Mouse (Mus musculus) limb, embryonic 13.5 days (tissue): Measurements from ENCODE around the gene Ms4a10. TPM values are rescaled to one million over a fixed set of nuclear protein-coding genes. Genes with fewer than 3 reads are reported as not detected.

ENCODE experiments used
- ATAC-seq: fragments of 200-750 bp; cut with Nextera tagmentation; 2 replicates; pipeline ENCODE4 v1.8.0; 2017; ENCODE audit warnings: low read depth, moderate number of reproducible peaks, moderate TSS enrichment; ENCODE audit not compliant: low FRiP score
- H3K27ac ChIP-seq: fragments of 300-500 bp; sonication (generic); 2 replicates; pipeline ENCODE4 v1.5.1; 2015; ENCODE audit warnings: inconsistent platforms, mild to moderate bottlenecking, moderate library complexity
- H3K27me3 ChIP-seq: fragments of 300-500 bp; sonication (generic); 2 replicates; pipeline ENCODE4 v1.6.1; 2015; ENCODE audit warnings: mild to moderate bottlenecking, inconsistent platforms
- H3K36me3 ChIP-seq: fragments of 300-500 bp; sonication (generic); 2 replicates; pipeline ENCODE4 v1.6.1; 2015; ENCODE audit warnings: inconsistent platforms, mild to moderate bottlenecking, moderate library complexity
- H3K4me1 ChIP-seq: fragments of 300-500 bp; sonication (generic); 2 replicates; pipeline ENCODE4 v1.6.1; 2015; ENCODE audit warnings: inconsistent platforms
- H3K4me2 ChIP-seq: fragments of 300-500 bp; sonication (generic); replicated peaks from 2 replicates; pipeline ENCODE4 v1.6.1; 2015; ENCODE audit warnings: inconsistent platforms, mild to moderate bottlenecking, moderate library complexity
- H3K4me3 ChIP-seq: fragments of 300-500 bp; sonication (generic); 2 replicates; pipeline ENCODE4 v1.5.1; 2015; ENCODE audit warnings: moderate library complexity, mild to moderate bottlenecking, inconsistent platforms
- H3K9ac ChIP-seq: fragments of 300-500 bp; sonication (generic); 2 replicates; pipeline ENCODE4 v1.6.1; 2015; ENCODE audit warnings: mild to moderate bottlenecking, inconsistent platforms
- H3K9me3 ChIP-seq: fragments of 300-500 bp; sonication (generic); 2 replicates; pipeline ENCODE4 v1.6.1; 2016; ENCODE audit warnings: inconsistent platforms
- WGBS: fragments of 180-500 bp; shearing (Covaris S2); methylation state at CpG from one replicate; pipeline ENCODE4 v1.1.7; 2015; 5-methylcytosine and 5-hydroxymethylcytosine counted together
- polyA plus RNA-seq: library from polyadenylated mRNA; unstranded; fragments of >200 nt; fragmentation: Nextera tagmentation; extraction: Ambion mirVana; gene quantifications from 2 replicates; pipeline ENCODE4 v1.2.1, GENCODE M21; 2015

Ms4a10 gene
- 0.38 TPM in 1 of 2 replicates, not detected in the other for polyA plus RNA-seq

GRCm38 (mm10) chr19:10974238-10974865 is at the start of gene Ms4a10:
Gene Ms4a10 (minus strand): TSS chr19:10974670.
- H3K4me1 ChIP-seq = peaks cover 6% of the 10 kb centered on the region; the same call in 1 of the 2 replicates
- no peak within 1 kb of the TSS for H3K27ac ChIP-seq
- H3K4me2 ChIP-seq = no peak within 1 kb of the TSS
- no peak within 1 kb of the TSS for H3K4me3 ChIP-seq
- no peaks in the 10 kb centered on the region for H3K27me3 ChIP-seq
- H3K9ac ChIP-seq = no peak within 1 kb of the TSS
- H3K9me3 ChIP-seq = 0 out of 2 replicates have a peak, but pooled peaks cover 7% of the 10 kb centered on the region
- 25% methylated on average over 4 of the region's 4 CpGs for WGBS
- no peaks in the 10 kb centered on the region for H3K36me3 ChIP-seq
- peak; percentile 45; the same call in 1 of the 2 replicates for ATAC-seq

- Histone ChIP-seq H3K9me3 (no peaks in the 10 kb centered on the region), H3K27ac (no peak overlapping the region), H3K4me1 (no peaks in the 10 kb centered on the region), H3K27me3 (no peaks in the 10 kb centered on the region), H3K9ac (no peak overlapping the region), H3K36me3 (no peaks in the 10 kb centered on the region), H3K4me2 (no peak overlapping the region), H3K4me3 (no peak overlapping the region)
- no peak for ATAC-seq
Observed at GRCm38 (mm10) chr19:11022382-11022781, 47.9 kb upstream of the Ms4a10 start.

GRCm38 (mm10) chr19:11017891-11018290 is 43.4 kb upstream of the Ms4a10 start, which contains the start of gene Ms4a18:
Gene Ms4a18 (minus strand): TSS chr19:11018031.
- Histone ChIP-seq H3K4me3 (no peak within 1 kb of the TSS), H3K27ac (no peak within 1 kb of the TSS), H3K36me3 (no peaks in the 10 kb centered on the region), H3K4me2 (no peak within 1 kb of the TSS), H3K9ac (no peak within 1 kb of the TSS), H3K27me3 (no peaks in the 10 kb centered on the region), H3K4me1 (no peaks in the 10 kb centered on the region), H3K9me3 (no peaks in the 10 kb centered on the region)
- WGBS = 69% methylated on average over 3 of the region's 3 CpGs
- ATAC-seq = no peak

GRCm38 (mm10) chr19:11017251-11017650 is 42.8 kb upstream of the Ms4a10 start:
- no peaks in the 10 kb centered on the region for H3K4me1 ChIP-seq
- no peaks in the 10 kb centered on the region for H3K27me3 ChIP-seq
- H3K4me3 ChIP-seq = no peak overlapping the region
- H3K9me3 ChIP-seq = no peaks in the 10 kb centered on the region
- 74% methylated on average over 2 of the region's 2 CpGs for WGBS
- no peak overlapping the region for H3K27ac ChIP-seq
- no peak for ATAC-seq
- no peak overlapping the region for H3K4me2 ChIP-seq
- H3K9ac ChIP-seq = no peak overlapping the region
- H3K36me3 ChIP-seq = no peaks in the 10 kb centered on the region

GRCm38 (mm10) chr19:11015998-11016397 is 41.5 kb upstream of the Ms4a10 start:
- Histone ChIP-seq H3K9me3 (no peaks in the 10 kb centered on the region), H3K4me2 (no peak overlapping the region), H3K36me3 (no peaks in the 10 kb centered on the region), H3K9ac (no peak overlapping the region), H3K27me3 (no peaks in the 10 kb centered on the region), H3K27ac (no peak overlapping the region), H3K4me3 (no peak overlapping the region), H3K4me1 (no peaks in the 10 kb centered on the region)
- ATAC-seq = no peak
- WGBS = 83% methylated on average over 1 of the region's 1 CpGs

- no peaks in the 10 kb centered on the region for H3K4me1 ChIP-seq
- H3K4me2 ChIP-seq = no peak overlapping the region
- no peak for ATAC-seq
- no peak overlapping the region for H3K27ac ChIP-seq
- no peaks in the 10 kb centered on the region for H3K9me3 ChIP-seq
- no peaks in the 10 kb centered on the region for H3K36me3 ChIP-seq
- no peak overlapping the region for H3K4me3 ChIP-seq
- H3K27me3 ChIP-seq = no peaks in the 10 kb centered on the region
- no peak overlapping the region for H3K9ac ChIP-seq
Observed at GRCm38 (mm10) chr19:11015468-11015867, 41.0 kb upstream of the Ms4a10 start.

- Histone ChIP-seq H3K36me3 (no peaks in the 10 kb centered on the region), H3K4me3 (no peak within 1 kb of the TSS), H3K9me3 (no peaks in the 10 kb centered on the region), H3K4me2 (no peak within 1 kb of the TSS), H3K27ac (no peak within 1 kb of the TSS), H3K9ac (no peak within 1 kb of the TSS), H3K27me3 (no peaks in the 10 kb centered on the region), H3K4me1 (no peaks in the 10 kb centered on the region)
- WGBS = 80% methylated on average over 7 of the region's 7 CpGs
- ATAC-seq = no peak
Observed at GRCm38 (mm10) chr19:10993150-10993549, 18.7 kb upstream of the Ms4a10 start, which contains the start of gene Ms4a15. Gene Ms4a15 (minus strand): TSS chr19:10993250.

- no peak overlapping the region for H3K4me2 ChIP-seq
- no peak for ATAC-seq
- no peaks in the 10 kb centered on the region for H3K9me3 ChIP-seq
- H3K9ac ChIP-seq = no peak overlapping the region
- H3K4me3 ChIP-seq = no peak overlapping the region
- no peaks in the 10 kb centered on the region for H3K36me3 ChIP-seq
- H3K4me1 ChIP-seq = no peaks in the 10 kb centered on the region
- no peaks in the 10 kb centered on the region for H3K27me3 ChIP-seq
- no peak overlapping the region for H3K27ac ChIP-seq
Observed at GRCm38 (mm10) chr19:10991911-10992310, 17.4 kb upstream of the Ms4a10 start.

GRCm38 (mm10) chr19:10990751-10991150 is 16.3 kb upstream of the Ms4a10 start:
- ATAC-seq = no peak
- Histone ChIP-seq H3K4me1 (no peaks in the 10 kb centered on the region), H3K27ac (no peak overlapping the region), H3K4me2 (no peak overlapping the region), H3K27me3 (no peaks in the 10 kb centered on the region), H3K9me3 (no peaks in the 10 kb centered on the region), H3K36me3 (no peaks in the 10 kb centered on the region), H3K4me3 (no peak overlapping the region), H3K9ac (no peak overlapping the region)
- WGBS = 30% methylated on average over 1 of the region's 1 CpGs

- ATAC-seq = no peak
- Histone ChIP-seq H3K9me3 (no peaks in the 10 kb centered on the region), H3K27ac (no peak overlapping the region), H3K9ac (no peak overlapping the region), H3K4me3 (no peak overlapping the region), H3K36me3 (no peaks in the 10 kb centered on the region), H3K4me1 (no peaks in the 10 kb centered on the region), H3K4me2 (no peak overlapping the region), H3K27me3 (no peaks in the 10 kb centered on the region)
- 80% methylated on average over 1 of the region's 1 CpGs for WGBS
Observed at GRCm38 (mm10) chr19:10988563-10988962, 14.1 kb upstream of the Ms4a10 start.

GRCm38 (mm10) chr19:10985889-10986288 is 11.4 kb upstream of the Ms4a10 start:
- 90% methylated on average over 4 of the region's 4 CpGs for WGBS
- Histone ChIP-seq H3K36me3 (no peaks in the 10 kb centered on the region), H3K27me3 (no peaks in the 10 kb centered on the region), H3K4me1 (no peaks in the 10 kb centered on the region), H3K9ac (no peak overlapping the region), H3K4me3 (no peak overlapping the region), H3K27ac (no peak overlapping the region), H3K4me2 (no peak overlapping the region), H3K9me3 (no peaks in the 10 kb centered on the region)
- no peak for ATAC-seq

- H3K4me2 ChIP-seq = no peak overlapping the region
- no peak overlapping the region for H3K4me3 ChIP-seq
- H3K27ac ChIP-seq = no peak overlapping the region
- H3K27me3 ChIP-seq = no peaks in the 10 kb centered on the region
- WGBS = 72% methylated on average over 13 of the region's 13 CpGs
- 0 out of 2 replicates have a peak, but pooled peaks cover 4% of the 10 kb centered on the region for H3K4me1 ChIP-seq
- no peaks in the 10 kb centered on the region for H3K36me3 ChIP-seq
- no peak for ATAC-seq
- no peaks in the 10 kb centered on the region for H3K9me3 ChIP-seq
- no peak overlapping the region for H3K9ac ChIP-seq
Observed at GRCm38 (mm10) chr19:10984551-10984950, 10.1 kb upstream of the Ms4a10 start.

- H3K9ac ChIP-seq = no peak overlapping the region
- 23% methylated on average over 14 of the region's 14 CpGs for WGBS
- H3K27ac ChIP-seq = no peak overlapping the region
- H3K4me1 ChIP-seq = 0 out of 2 replicates have a peak, but pooled peaks cover 7% of the 10 kb centered on the region
- peak overlapping the region; percentile 42 for H3K4me2 ChIP-seq
- no peaks in the 10 kb centered on the region for H3K36me3 ChIP-seq
- H3K4me3 ChIP-seq = peak overlapping the region; percentile 3; the same call in 1 of the 2 replicates
- H3K9me3 ChIP-seq = no peaks in the 10 kb centered on the region
- ATAC-seq = no peak
- no peaks in the 10 kb centered on the region for H3K27me3 ChIP-seq
Observed at GRCm38 (mm10) chr19:10983146-10983545, 8.7 kb upstream of the Ms4a10 start.
